Mouse (Mus musculus) lung, postnatal 0 days (tissue): ENCODE data around the gene Uck2. TPM values are rescaled to one million over a fixed set of nuclear protein-coding genes. Genes with fewer than 3 reads are reported as not detected.
A peak's percentile ranks its signal among the peaks of the same experiment; 100 is the strongest.

Source experiments
- ATAC-seq: fragments of 200-750 bp; cut with Nextera tagmentation; 2 replicates; pipeline ENCODE4 v1.8.0; 2017; ENCODE audit warnings: moderate library complexity
- DNase-seq: peaks from one replicate; pipeline ENCODE4 v3.0.0-alpha.2; 2016; ENCODE audit warnings: low spot score
- H3K27ac ChIP-seq: fragments of 300-500 bp; sonication (generic); 2 replicates; pipeline ENCODE4 v1.5.1; 2014; ENCODE audit warnings: antibody characterized with exemption, mild to moderate bottlenecking, low read length, mixed read lengths
- H3K27me3 ChIP-seq: fragments of 300-500 bp; sonication (generic); replicated peaks from 2 replicates; pipeline ENCODE4 v1.6.1; 2014; ENCODE audit warnings: low read length, mixed read lengths; ENCODE audit not compliant: insufficient read depth
- H3K36me3 ChIP-seq: fragments of 300-500 bp; sonication (generic); 2 replicates; pipeline ENCODE4 v1.6.1; 2014; ENCODE audit warnings: low read length, mixed read lengths; ENCODE audit not compliant: insufficient read depth
- H3K4me1 ChIP-seq: fragments of 300-500 bp; sonication (generic); 2 replicates; pipeline ENCODE4 v1.6.1; 2014; ENCODE audit warnings: antibody characterized with exemption, low read depth, low read length, mixed read lengths; ENCODE audit not compliant: insufficient read depth
- H3K4me2 ChIP-seq: fragments of 300-500 bp; sonication (generic); replicated peaks from 2 replicates; pipeline ENCODE4 v1.6.1; 2014; ENCODE audit warnings: low read depth, mild to moderate bottlenecking, low read length, moderate library complexity, mixed read lengths
- H3K4me3 ChIP-seq: fragments of 300-500 bp; sonication (generic); 2 replicates; pipeline ENCODE4 v1.5.1; 2014; ENCODE audit warnings: low read depth, low read length
- H3K9ac ChIP-seq: fragments of 300-500 bp; sonication (generic); replicated peaks from 2 replicates; pipeline ENCODE4 v1.6.1; 2014; ENCODE audit warnings: low read depth, mild to moderate bottlenecking
- H3K9me3 ChIP-seq: fragments of 300-500 bp; sonication (generic); 2 replicates; pipeline ENCODE4 v1.6.1; 2016; ENCODE audit warnings: low read length, mixed read lengths
- CTCF ChIP-seq: IDR thresholded peaks from 2 replicates; pipeline ENCODE4 v1.5.1; 2016; ENCODE audit warnings: antibody characterized with exemption, mild to moderate bottlenecking
- EP300 ChIP-seq: IDR thresholded peaks from 2 replicates; pipeline ENCODE4 v1.6.1; 2016; ENCODE audit warnings: antibody characterized with exemption, mild to moderate bottlenecking, control low read depth
- WGBS: fragments of 180-500 bp; shearing (Covaris S2); extraction: QIAGEN DNeasy Blood & Tissue Kit; methylation state at CpG from one replicate; pipeline ENCODE4 v1.1.7; 2014; 5-methylcytosine and 5-hydroxymethylcytosine counted together
- polyA plus RNA-seq: library from polyadenylated mRNA; unstranded; fragments of >200 nt; fragmentation: Nextera tagmentation; extraction: Ambion mirVana; gene quantifications from 2 replicates; pipeline ENCODE4 v1.2.1, GENCODE M21; 2015

Gene Uck2
- polyA plus RNA-seq, 1 experiment from 2014 or later = 22.9 TPM

GRCm38 (mm10) chr1:167307674-167308073, 22.6 kb upstream of the Uck2 start:
- H3K27me3 ChIP-seq = no peaks in the 10 kb centered on the region
- no peaks in the 10 kb centered on the region for H3K9me3 ChIP-seq
- ATAC-seq (no peak), DNase-seq (no peak)
- 57% methylated on average over 11 of the region's 11 CpGs for WGBS
- peak overlapping the region; percentile 94 for H3K4me2 ChIP-seq
- H3K4me1 ChIP-seq = peaks cover 3% of the 10 kb centered on the region; the same call in 1 of the 2 replicates
- TF ChIP-seq EP300 (no peak), CTCF (no peak)
- no peak overlapping the region for H3K27ac ChIP-seq
- no peak overlapping the region for H3K9ac ChIP-seq
- H3K36me3 ChIP-seq = no peaks in the 10 kb centered on the region
- H3K4me3 ChIP-seq = peak overlapping the region; percentile 87

GRCm38 (mm10) chr1:167306451-167307240, 21.5 kb upstream of the Uck2 start:
- H3K27me3 ChIP-seq = no peaks in the 10 kb centered on the region
- H3K27ac ChIP-seq = no peak overlapping the region
- no peaks in the 10 kb centered on the region for H3K36me3 ChIP-seq
- no peaks in the 10 kb centered on the region for H3K9me3 ChIP-seq
- TF ChIP-seq CTCF (peak; percentile 59), EP300 (no peak)
- H3K4me3 ChIP-seq = no peak overlapping the region
- DNase-seq (peak; percentile 23), ATAC-seq (no peak)
- no peak overlapping the region for H3K4me2 ChIP-seq
- peaks cover 3% of the 10 kb centered on the region; the same call in 1 of the 2 replicates for H3K4me1 ChIP-seq
- WGBS = 49% methylated on average over 5 of the region's 5 CpGs
- no peak overlapping the region for H3K9ac ChIP-seq

- H3K9me3 ChIP-seq = no peaks in the 10 kb centered on the region
- H3K36me3 ChIP-seq = no peaks in the 10 kb centered on the region
- ATAC-seq (no peak), DNase-seq (peak; percentile 51)
- no peaks in the 10 kb centered on the region for H3K27me3 ChIP-seq
- no peak overlapping the region for H3K4me2 ChIP-seq
- no peak overlapping the region for H3K4me3 ChIP-seq
- 24% methylated on average over 7 of the region's 7 CpGs for WGBS
- TF ChIP-seq EP300 (no peak), CTCF (no peak)
- H3K9ac ChIP-seq = no peak overlapping the region
- H3K4me1 ChIP-seq = peaks cover 3% of the 10 kb centered on the region; the same call in 1 of the 2 replicates
- no peak overlapping the region for H3K27ac ChIP-seq
Measured at GRCm38 (mm10) chr1:167305501-167306137, 20.5 kb upstream of the Uck2 start.

GRCm38 (mm10) chr1:167300122-167300521, 15.0 kb upstream of the Uck2 start:
- H3K36me3 ChIP-seq = no peaks in the 10 kb centered on the region
- H3K4me3 ChIP-seq = no peak overlapping the region
- no peak overlapping the region for H3K4me2 ChIP-seq
- H3K4me1 ChIP-seq = no peaks in the 10 kb centered on the region
- H3K9ac ChIP-seq = no peak overlapping the region
- no peaks in the 10 kb centered on the region for H3K9me3 ChIP-seq
- no peaks in the 10 kb centered on the region for H3K27me3 ChIP-seq
- ATAC-seq (no peak), DNase-seq (peak; percentile 6)
- TF ChIP-seq EP300 = no peak
- no peak for TF ChIP-seq CTCF
- 70% methylated on average over 2 of the region's 2 CpGs for WGBS
- no peak overlapping the region for H3K27ac ChIP-seq

- Histone ChIP-seq H3K4me3 (no peak overlapping the region), H3K36me3 (no peaks in the 10 kb centered on the region), H3K27ac (no peak overlapping the region), H3K4me1 (no peaks in the 10 kb centered on the region), H3K9ac (no peak overlapping the region), H3K4me2 (no peak overlapping the region), H3K27me3 (no peaks in the 10 kb centered on the region), H3K9me3 (no peaks in the 10 kb centered on the region)
- DNase-seq = no peak
- WGBS = 66% methylated on average over 13 of the region's 13 CpGs
- ATAC-seq = no peak
- no peak for TF ChIP-seq CTCF
Measured at GRCm38 (mm10) chr1:167295679-167296402, 10.7 kb upstream of the Uck2 start.

- ATAC-seq (peak; percentile 92), DNase-seq (peak; percentile 94)
- Histone ChIP-seq H3K4me1 (no peaks in the 10 kb centered on the region), H3K9ac (no peak overlapping the region), H3K36me3 (no peaks in the 10 kb centered on the region), H3K4me3 (no peak overlapping the region), H3K27ac (no peak overlapping the region), H3K9me3 (no peaks in the 10 kb centered on the region), H3K27me3 (no peaks in the 10 kb centered on the region), H3K4me2 (no peak overlapping the region)
- 0 out of 2 replicates have a peak, but pooled peaks have one; percentile 17 for TF ChIP-seq EP300
- peak; percentile 36; the same call in 1 of the 2 replicates for TF ChIP-seq CTCF
- 20% methylated on average over 11 of the region's 11 CpGs for WGBS
Measured at GRCm38 (mm10) chr1:167292447-167292846, 7.3 kb upstream of the Uck2 start.
